Mouse (Mus musculus) small intestine, adult 2 months (tissue): ENCODE measurements at regions not wholly inside any gene's neighbourhood (a gene's known extent, or its start where the extent isn't known, plus 50 kb on each side); places are given as distances from the start of the nearest gene placed in this dataset.

Experiments
- H3K27ac ChIP-seq: fragments of 200-500 bp; 2 replicates; pipeline ENCODE4 v1.5.1; 2012; ENCODE audit warnings: low read depth, low read length, control low read depth, inconsistent platforms; ENCODE audit not compliant: insufficient read depth
- H3K27me3 ChIP-seq: fragments of 200-500 bp; 2 replicates; pipeline ENCODE4 v1.6.1; 2012; ENCODE audit warnings: mild to moderate bottlenecking, moderate library complexity, low read length, inconsistent platforms; ENCODE audit not compliant: control insufficient read depth, insufficient read depth
- H3K36me3 ChIP-seq: fragments of 200-500 bp; 2 replicates; pipeline ENCODE4 v1.6.1; 2012; ENCODE audit warnings: mild to moderate bottlenecking, low read length, control low read depth, inconsistent platforms; ENCODE audit not compliant: control insufficient read depth, insufficient read depth
- H3K4me1 ChIP-seq: fragments of 200-500 bp; 2 replicates; pipeline ENCODE4 v1.6.1; 2012; ENCODE audit warnings: low read length, inconsistent platforms, mixed read lengths; ENCODE audit not compliant: control insufficient read depth, insufficient read depth, insufficient read length
- H3K4me3 ChIP-seq: fragments of 200-500 bp; 2 replicates; pipeline ENCODE4 v1.5.1; 2012; ENCODE audit warnings: low read depth, mild to moderate bottlenecking, control low read depth, inconsistent platforms, low read length, moderate library complexity
- CTCF ChIP-seq: fragments of 200-500 bp; IDR thresholded peaks from 2 replicates; pipeline ENCODE4 v1.5.1; 2012; ENCODE audit warnings: low read depth, mild to moderate bottlenecking, control low read depth, inconsistent platforms, low read length, moderate library complexity, mixed read lengths; ENCODE audit not compliant: insufficient replicate concordance, insufficient read length; ENCODE audit errors: extremely low read depth
- POLR2A ChIP-seq: fragments of 200-500 bp; IDR thresholded peaks from 2 replicates; pipeline ENCODE4 v1.6.1; 2012; ENCODE audit warnings: low read depth, mild to moderate bottlenecking, control low read depth, inconsistent platforms, low read length, moderate library complexity
- WGBS: fragments of 180-500 bp; shearing (Covaris S2); methylation state at CpG from one replicate; pipeline ENCODE4 v1.1.7; 2018; 5-methylcytosine and 5-hydroxymethylcytosine counted together

DNA sequence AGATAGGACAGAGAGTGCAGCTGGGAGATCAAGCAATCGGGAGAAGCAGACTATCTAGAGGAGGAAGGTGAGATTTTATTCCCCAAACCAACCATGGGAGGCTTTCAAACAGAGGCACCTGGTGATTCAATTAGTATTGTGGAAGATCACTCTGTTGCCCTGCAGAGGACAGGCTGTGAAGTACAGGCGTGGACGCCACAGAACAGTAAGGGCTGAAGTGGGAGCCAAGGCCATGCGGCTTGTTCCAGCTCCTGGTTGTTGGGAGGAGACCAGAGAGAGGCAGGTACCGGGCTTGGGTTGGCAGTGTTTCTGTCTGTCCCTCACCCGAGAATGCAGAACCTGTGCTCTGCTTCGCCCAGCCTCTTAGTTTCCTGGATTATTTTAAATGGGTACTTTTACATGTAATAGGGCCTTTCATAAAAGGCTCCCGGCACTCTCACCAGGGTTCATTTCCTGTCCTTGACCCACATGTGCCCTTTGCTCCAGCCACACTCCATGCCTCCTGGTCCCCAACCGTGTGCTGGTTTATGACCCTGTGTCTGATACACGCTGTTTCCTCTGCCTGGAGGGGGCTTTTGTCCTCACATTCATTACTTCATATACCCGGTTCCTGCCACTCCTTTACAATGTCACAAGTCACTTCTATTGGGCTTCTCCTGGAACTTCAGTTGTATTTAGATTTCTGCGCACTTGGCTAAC, 58.3 kb downstream of the Vcpkmt start:
- no peaks in the 10 kb centered on the region for H3K36me3 ChIP-seq
- H3K4me3 ChIP-seq, result no peak overlapping the region
- H3K4me1 ChIP-seq, result peaks cover 8% of the 10 kb centered on the region
- no peaks in the 10 kb centered on the region for H3K27me3 ChIP-seq
- TF ChIP-seq CTCF (no peak), POLR2A (no peak)
- H3K27ac ChIP-seq, result no peak overlapping the region
- WGBS, result 68% methylated on average over 12 of the region's 12 CpGs

DNA sequence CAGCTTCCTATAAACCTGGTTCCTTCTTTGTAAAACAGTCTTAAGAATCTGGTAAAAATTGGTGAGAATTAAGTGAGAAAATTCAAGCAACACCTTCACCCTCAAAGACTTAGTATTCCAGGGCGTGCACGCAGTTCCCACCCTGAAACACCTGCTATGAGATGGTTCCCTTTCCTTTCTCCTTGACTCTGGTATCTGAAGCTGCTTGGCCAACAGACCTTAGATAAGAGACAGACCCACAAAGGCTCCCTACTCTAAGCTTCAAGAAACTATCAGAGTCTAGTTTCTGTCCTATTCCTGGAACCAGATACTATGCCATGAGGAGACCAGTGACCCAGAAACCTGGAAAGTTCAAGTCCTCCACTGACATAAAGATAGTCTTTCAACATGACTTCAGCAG, 63.0 kb downstream of the Vcpkmt start:
- Histone ChIP-seq H3K4me1 (peaks cover 39% of the 10 kb centered on the region), H3K36me3 (no peaks in the 10 kb centered on the region), H3K27ac (no peak overlapping the region), H3K27me3 (no peaks in the 10 kb centered on the region), H3K4me3 (no peak overlapping the region)
- WGBS, result 94% methylated on average over 2 of the region's 2 CpGs
- TF ChIP-seq POLR2A (no peak), CTCF (no peak)

- no peak overlapping the region for H3K4me3 ChIP-seq
- 86% methylated on average over 2 of the region's 2 CpGs for WGBS
- H3K27ac ChIP-seq, result 0 out of 2 replicates have a peak overlapping the region, but pooled peaks have one; percentile 5
- H3K36me3 ChIP-seq, result no peaks in the 10 kb centered on the region
- H3K27me3 ChIP-seq, result no peaks in the 10 kb centered on the region
- peaks cover 39% of the 10 kb centered on the region; the same call in 1 of the 2 replicates for H3K4me1 ChIP-seq
- TF ChIP-seq POLR2A (no peak), CTCF (no peak)
Measured at GRCm38 (mm10) chr12:69519028-69519427, 63.8 kb downstream of the Vcpkmt start.

GRCm38 (mm10) chr12:69517616-69518015, 65.2 kb downstream of the Vcpkmt start:
- Histone ChIP-seq H3K27me3 (no peaks in the 10 kb centered on the region), H3K4me1 (peaks cover 47% of the 10 kb centered on the region; the same call in 1 of the 2 replicates)

GRCm38 (mm10) chr12:69516314-69516916, 66.4 kb downstream of the Vcpkmt start:
- TF ChIP-seq CTCF (peak; percentile 12; the same call in 1 of the 2 replicates), POLR2A (peak; percentile 19; the same call in 1 of the 2 replicates)
- 19% methylated on average over 10 of the region's 10 CpGs for WGBS
- Histone ChIP-seq H3K27me3 (no peaks in the 10 kb centered on the region), H3K4me1 (peaks cover 56% of the 10 kb centered on the region; the same call in 1 of the 2 replicates), H3K4me3 (peak overlapping the region; percentile 33; the same call in 1 of the 2 replicates), H3K27ac (peak overlapping the region; percentile 100), H3K36me3 (no peaks in the 10 kb centered on the region)

More at GRCm38 (mm10) chr12:69517616-69518015, 65.2 kb downstream of the Vcpkmt start:
- 33% methylated on average over 3 of the region's 3 CpGs for WGBS
- no peak overlapping the region for H3K4me3 ChIP-seq
- H3K27ac ChIP-seq, result peak overlapping the region; percentile 100
- H3K36me3 ChIP-seq, result no peaks in the 10 kb centered on the region
- TF ChIP-seq POLR2A (no peak), CTCF (no peak)

DNA sequence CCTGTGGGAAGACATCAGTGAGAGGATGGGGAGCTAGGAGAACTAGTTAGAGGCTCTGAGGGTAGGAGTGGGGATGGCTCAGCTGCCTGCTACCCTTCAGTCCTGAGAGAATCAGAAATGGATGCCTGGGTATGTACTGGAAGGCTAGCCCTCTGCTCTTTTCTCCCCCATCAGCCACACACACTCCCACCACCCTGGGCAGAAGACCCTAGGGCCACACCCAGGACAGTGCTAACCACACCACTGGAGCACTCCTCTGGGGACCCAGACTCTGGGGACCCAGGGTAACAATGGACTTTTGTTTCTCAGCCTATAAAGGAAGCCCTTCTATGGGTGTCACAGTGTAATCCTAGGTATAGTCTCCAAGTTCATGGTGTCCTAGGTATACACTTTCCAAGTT, 67.0 kb downstream of the Vcpkmt start:
- TF ChIP-seq POLR2A, result no peak
- no peak for TF ChIP-seq CTCF
- Histone ChIP-seq H3K27ac (peak overlapping the region; percentile 100), H3K4me1 (peaks cover 61% of the 10 kb centered on the region; the same call in 1 of the 2 replicates), H3K27me3 (no peaks in the 10 kb centered on the region), H3K4me3 (no peak overlapping the region), H3K36me3 (no peaks in the 10 kb centered on the region)

DNA sequence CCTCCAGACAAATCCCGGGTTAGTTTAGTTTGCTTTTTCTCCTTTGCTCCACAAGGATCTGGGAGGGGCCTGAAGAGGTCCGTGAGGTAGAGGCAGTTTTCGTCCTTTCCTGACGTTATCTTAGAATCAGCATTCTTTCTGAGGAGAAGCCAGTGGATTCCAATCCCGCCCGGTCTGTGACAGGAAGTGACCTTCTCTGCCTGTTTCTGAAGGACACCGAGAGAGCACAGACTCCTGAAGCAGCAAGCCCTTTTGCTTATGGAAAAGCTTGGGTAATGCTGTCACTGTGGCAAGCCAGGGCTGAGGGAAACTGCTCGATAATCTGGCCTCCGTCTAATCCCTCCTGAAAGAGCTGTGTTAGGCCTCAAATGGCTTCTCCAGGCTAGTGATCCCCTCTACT, 67.7 kb downstream of the Vcpkmt start:
- H3K27me3 ChIP-seq, result no peaks in the 10 kb centered on the region
- H3K4me1 ChIP-seq, result peaks cover 61% of the 10 kb centered on the region; the same call in 1 of the 2 replicates
- TF ChIP-seq POLR2A (no peak), CTCF (no peak)
- WGBS, result 51% methylated on average over 9 of the region's 9 CpGs
- H3K36me3 ChIP-seq, result no peaks in the 10 kb centered on the region
- peak overlapping the region; percentile 100 for H3K27ac ChIP-seq
- H3K4me3 ChIP-seq, result no peak overlapping the region
